ENCODE assay signal across 7 mouse cellular contexts in genomic region chr16:32099638-32100150, GRCm38 (mm10). TPM values are rescaled to one million over a fixed set of nuclear protein-coding genes. Genes with fewer than 3 reads are reported as not detected.
DNase-seq lines count a peak whose midpoint lies in the region; ATAC-seq and TF ChIP-seq lines count a peak whose summit lies in the region.

Gene Pigx, minus strand, starts transcription at chr16:32099740.
Gene Cep19, plus strand, starts transcription at chr16:32099800.

- H3K9me3 ChIP-seq in embryonic facial prominence, embryonic 12.5 days, result no peaks in the 10 kb centered on the region
- H3K9me3 ChIP-seq in limb, embryonic 13.5 days, result no peaks in the 10 kb centered on the region
- H3K9me3 ChIP-seq in midbrain, embryonic 16.5 days (replicated peaks; ENCODE audit: control insufficient read depth, low read length, poor library complexity, severe bottlenecking), result no peaks in the 10 kb centered on the region

- peak; percentile 74 for TF ChIP-seq POLR2A in heart, adult 2 months (IDR thresholded peaks at IDR 0.05; ENCODE audit: insufficient read depth, low read depth, low read length)

- ATAC-seq in embryonic facial prominence, embryonic 12.5 days (ENCODE audit: insufficient number of reproducible peaks, insufficient read depth, low FRiP score, low TSS enrichment), result peak; percentile 95
- ATAC-seq in limb, embryonic 13.5 days (ENCODE audit: low FRiP score, low read depth), result peak; percentile 96
- ATAC-seq in midbrain, embryonic 16.5 days, result peak; percentile 98

- WGBS in embryonic facial prominence, embryonic 12.5 days, result under 1% methylated on average over 34 of the region's 34 CpGs
- under 1% methylated on average over 34 of the region's 34 CpGs for WGBS in heart, adult 2 months
- WGBS in limb, embryonic 13.5 days, result under 1% methylated on average over 33 of the region's 34 CpGs
- WGBS in midbrain, embryonic 16.5 days, result under 1% methylated on average over 34 of the region's 34 CpGs

- peaks cover 25% of the 10 kb centered on the region for H3K36me3 ChIP-seq in embryonic facial prominence, embryonic 12.5 days
- H3K36me3 ChIP-seq in heart, adult 2 months (ENCODE audit: control insufficient read depth, insufficient read depth, low read length), result no peaks in the 10 kb centered on the region
- peaks cover 37% of the 10 kb centered on the region for H3K36me3 ChIP-seq in limb, embryonic 13.5 days
- H3K36me3 ChIP-seq in midbrain, embryonic 16.5 days (ENCODE audit: control insufficient read depth, insufficient read depth, low read length), result peaks cover 10% of the 10 kb centered on the region

- peak; percentile 93 for DNase-seq in adrenal gland, postnatal 25 days
- peak; percentile 93 to 94 for DNase-seq in heart, adult 2 months
- DNase-seq in kidney, adult 8-10 months, result peak; percentile 92 to 94
- peak; percentile 87 to 88 for DNase-seq in spleen, postnatal 10 days (ENCODE audit: low spot score in 2 of 2)

- intact Hi-C loops in heart, adult 2 months (cut with DNase I), result loop anchor here (2.0 kb wide), 1 partner anchor 21 kb away; the partner anchor contains the start of gene Pak2

- peak within 1 kb of the TSS; percentile 76 for H3K27ac ChIP-seq in embryonic facial prominence, embryonic 12.5 days
- peak within 1 kb of the TSS; percentile 93 for H3K27ac ChIP-seq in heart, adult 2 months
- H3K27ac ChIP-seq in limb, embryonic 13.5 days, result peak within 1 kb of the TSS; percentile 82
- H3K27ac ChIP-seq in midbrain, embryonic 16.5 days (ENCODE audit: low read length), result peak within 1 kb of the TSS; percentile 83

- no peaks in the 10 kb centered on the region for H3K27me3 ChIP-seq in embryonic facial prominence, embryonic 12.5 days
- no peaks in the 10 kb centered on the region for H3K27me3 ChIP-seq in heart, adult 2 months (ENCODE audit: control insufficient read depth, insufficient read depth, low read length)
- no peaks in the 10 kb centered on the region for H3K27me3 ChIP-seq in limb, embryonic 13.5 days
- H3K27me3 ChIP-seq in midbrain, embryonic 16.5 days (ENCODE audit: control insufficient read depth, insufficient read depth, low read depth, low read length), result no peaks in the 10 kb centered on the region

- H3K79me2 ChIP-seq in heart, adult 2 months (replicated peaks; ENCODE audit: control insufficient read depth, insufficient read depth, low read length), result no peaks in the 10 kb centered on the region

- TF ChIP-seq EP300 in heart, adult 2 months (IDR thresholded peaks at IDR 0.05; ENCODE audit: insufficient read depth, low read depth, low read length), result 0 out of 2 replicates have a peak, but pooled peaks have one; percentile 37

- H3K9ac ChIP-seq in embryonic facial prominence, embryonic 12.5 days, result peak within 1 kb of the TSS; percentile 95
- peak within 1 kb of the TSS; percentile 84 for H3K9ac ChIP-seq in heart, adult 2 months (ENCODE audit: low read depth, low read length)
- H3K9ac ChIP-seq in limb, embryonic 13.5 days, result peak within 1 kb of the TSS; percentile 95
- H3K9ac ChIP-seq in midbrain, embryonic 16.5 days (ENCODE audit: low read depth, low read length), result peak within 1 kb of the TSS; percentile 94

- H3K4me2 ChIP-seq in embryonic facial prominence, embryonic 12.5 days (replicated peaks), result peak within 1 kb of the TSS; percentile 69
- H3K4me2 ChIP-seq in limb, embryonic 13.5 days (replicated peaks), result peak within 1 kb of the TSS; percentile 83
- peak within 1 kb of the TSS; percentile 84 for H3K4me2 ChIP-seq in midbrain, embryonic 16.5 days (ENCODE audit: low read length)

- peaks cover 11% of the 10 kb centered on the region for H3K4me1 ChIP-seq in embryonic facial prominence, embryonic 12.5 days
- peaks cover 3% of the 10 kb centered on the region for H3K4me1 ChIP-seq in heart, adult 2 months (ENCODE audit: control insufficient read depth, insufficient read depth, low read length)
- H3K4me1 ChIP-seq in limb, embryonic 13.5 days, result peaks cover 18% of the 10 kb centered on the region
- H3K4me1 ChIP-seq in midbrain, embryonic 16.5 days (ENCODE audit: control insufficient read depth, insufficient read depth, low read length), result peaks cover 14% of the 10 kb centered on the region

- no peak for TF ChIP-seq CTCF in heart, adult 2 months (IDR thresholded peaks at IDR 0.05)

- H3K4me3 ChIP-seq in embryonic facial prominence, embryonic 12.5 days, result peak within 1 kb of the TSS; percentile 92
- H3K4me3 ChIP-seq in heart, adult 2 months, result peak within 1 kb of the TSS; percentile 75
- peak within 1 kb of the TSS; percentile 86 for H3K4me3 ChIP-seq in limb, embryonic 13.5 days
- peak within 1 kb of the TSS; percentile 98 for H3K4me3 ChIP-seq in midbrain, embryonic 16.5 days (ENCODE audit: low read depth, low read length)

RNA-seq across cellular contexts. Expression of gene Pigx, which starts in this region (rescaled TPM):
- total RNA-seq in adrenal gland, postnatal 25 days (2021), result 29.8 and 33.6 TPM in 2 replicates
- polyA plus RNA-seq in embryonic facial prominence, embryonic 12.5 days (2016; fragmentation: Nextera tagmentation; extraction: Ambion mirVana), result 138 and 141 TPM in 2 replicates
- total RNA-seq in heart, adult 2 months (2021), result 10 to 100 TPM; 21.0 to 21.2 TPM
- polyA plus RNA-seq in heart, adult 2 months (2012; rRNA removed), result 12.4 and 23.2 TPM in 2 replicates
- 124 and 126 TPM in 2 replicates for polyA plus RNA-seq in limb, embryonic 13.5 days (2015; fragmentation: Nextera tagmentation; extraction: Ambion mirVana)
- polyA plus RNA-seq in midbrain, embryonic 16.5 days (2015; fragmentation: Nextera tagmentation; extraction: Ambion mirVana), result 104 and 107 TPM in 2 replicates

RNA-seq across cellular contexts. Expression of gene Cep19, which starts in this region (rescaled TPM):
- total RNA-seq in adrenal gland, postnatal 25 days (2021), result 13.5 and 15.7 TPM in 2 replicates
- 29.7 and 32.7 TPM in 2 replicates for polyA plus RNA-seq in embryonic facial prominence, embryonic 12.5 days (2016; fragmentation: Nextera tagmentation; extraction: Ambion mirVana)
- total RNA-seq in heart, adult 2 months (2021), result 1 to 10 TPM; 8.6 to 9.8 TPM
- 8.8 and 9.7 TPM in 2 replicates for polyA plus RNA-seq in heart, adult 2 months (2012; rRNA removed)
- polyA plus RNA-seq in limb, embryonic 13.5 days (2015; fragmentation: Nextera tagmentation; extraction: Ambion mirVana), result 30.0 and 33.2 TPM in 2 replicates
- polyA plus RNA-seq in midbrain, embryonic 16.5 days (2015; fragmentation: Nextera tagmentation; extraction: Ambion mirVana), result 49.1 and 51.6 TPM in 2 replicates

Comparison
In these comparisons a context has a peak if more than half of its experiments do, and no peak if none do; other contexts are left out.
1. Peak in every context shown above with its lines: DNase-seq, ATAC-seq, H3K4me3 ChIP-seq and H3K27ac ChIP-seq.